Mouse (Mus musculus): ENCODE data around the gene Rab26. TPM values are rescaled to one million over a fixed set of nuclear protein-coding genes. Genes with fewer than 3 reads are reported as not detected.

Gene Rab26
- polyA plus RNA-seq, 1 experiment from 2014 or later = 1.4 TPM

DNA sequence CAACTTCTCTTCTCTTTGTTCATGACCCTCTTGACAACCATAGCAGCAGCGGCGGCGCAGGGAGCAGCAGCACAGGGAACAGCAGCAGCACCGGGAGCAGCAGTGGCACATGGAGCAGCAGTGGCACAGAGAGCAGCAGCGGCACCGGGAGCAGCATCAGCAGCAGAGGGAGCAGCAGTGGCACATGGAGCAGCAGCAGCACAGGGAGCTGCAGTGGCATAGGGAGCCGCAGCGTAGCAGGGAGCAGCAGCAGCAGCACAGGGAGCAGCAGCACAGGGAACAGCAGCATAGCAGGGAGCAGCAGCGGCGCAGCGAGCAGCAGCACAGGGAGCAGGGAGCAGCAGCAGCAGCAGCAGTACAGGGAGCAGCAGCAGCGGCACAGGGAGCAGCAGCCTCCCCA, 10.6 kb upstream of the Rab26 start:
- Histone ChIP-seq H3K27ac (replicated peaks; ENCODE audit: low read depth, low read length) (no peak overlapping the region), H3K4me1 (ENCODE audit: control insufficient read depth, insufficient read depth, low read length) (no peaks in the 10 kb centered on the region; the same call in 1 of the 2 replicates), H3K9me3 (replicated peaks; ENCODE audit: control insufficient read depth, low read length) (no peaks in the 10 kb centered on the region), H3K9ac (replicated peaks; ENCODE audit: low read length) (peak overlapping the region; percentile 41), H3K4me2 (ENCODE audit: low read depth, low read length) (peak overlapping the region; percentile 23), H3K4me3 (ENCODE audit: low read depth, low read length) (peak overlapping the region; percentile 17; the same call in 1 of the 2 replicates), H3K36me3 (replicated peaks; ENCODE audit: control insufficient read depth, insufficient read depth, low read depth, low read length) (no peaks in the 10 kb centered on the region), H3K27me3 (ENCODE audit: control insufficient read depth, insufficient read depth, low read length) (no peaks in the 10 kb centered on the region)
- DNase-seq (ENCODE audit: low spot score) = no peak
- 18% methylated on average over 12 of the region's 12 CpGs for WGBS
- ATAC-seq (replicated peaks; ENCODE audit: insufficient number of reproducible peaks, low FRiP score, low TSS enrichment, low read depth) = no peak

GRCm38 (mm10) chr17:24540375-24540774, 6.4 kb upstream of the Rab26 start:
- Histone ChIP-seq H3K9me3 (replicated peaks; ENCODE audit: control insufficient read depth, low read length) (no peaks in the 10 kb centered on the region), H3K27me3 (ENCODE audit: control insufficient read depth, insufficient read depth, low read length) (no peaks in the 10 kb centered on the region), H3K4me1 (ENCODE audit: control insufficient read depth, insufficient read depth, low read length) (no peaks in the 10 kb centered on the region; the same call in 1 of the 2 replicates), H3K4me2 (ENCODE audit: low read depth, low read length) (no peak overlapping the region), H3K27ac (replicated peaks; ENCODE audit: low read depth, low read length) (no peak overlapping the region), H3K4me3 (ENCODE audit: low read depth, low read length) (no peak overlapping the region), H3K9ac (replicated peaks; ENCODE audit: low read length) (no peak overlapping the region), H3K36me3 (replicated peaks; ENCODE audit: control insufficient read depth, insufficient read depth, low read depth, low read length) (no peaks in the 10 kb centered on the region)
- no peak for ATAC-seq (replicated peaks; ENCODE audit: insufficient number of reproducible peaks, low FRiP score, low TSS enrichment, low read depth)
- DNase-seq (ENCODE audit: low spot score) = peak; percentile 81
- 6% methylated on average over 3 of the region's 3 CpGs for WGBS

DNA sequence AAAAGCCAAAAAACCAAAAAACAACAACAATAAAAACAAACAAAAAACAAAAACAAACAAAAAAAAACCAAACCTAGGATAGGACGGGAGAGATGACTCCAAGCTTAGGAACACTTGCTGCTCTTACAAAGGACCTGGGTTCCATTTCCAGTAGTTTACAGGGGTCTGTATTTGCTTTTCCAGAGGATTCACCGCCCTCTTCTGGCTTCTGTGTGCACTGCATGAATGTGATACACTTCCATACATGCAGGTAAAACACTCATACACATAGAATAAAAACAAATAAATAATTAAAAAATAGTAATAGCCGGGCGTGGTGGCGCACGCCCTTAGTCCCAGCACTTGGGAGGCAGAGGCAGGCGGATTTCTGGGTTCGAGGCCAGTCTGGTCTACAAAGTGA, 4.9 kb upstream of the Rab26 start:
- ATAC-seq (replicated peaks; ENCODE audit: insufficient number of reproducible peaks, low FRiP score, low TSS enrichment, low read depth) (no peak), DNase-seq (ENCODE audit: low spot score) (peak; percentile 67)
- WGBS = 66% methylated on average over 8 of the region's 8 CpGs
- Histone ChIP-seq H3K9me3 (replicated peaks; ENCODE audit: control insufficient read depth, low read length) (no peaks in the 10 kb centered on the region), H3K4me1 (ENCODE audit: control insufficient read depth, insufficient read depth, low read length) (no peaks in the 10 kb centered on the region), H3K27ac (replicated peaks; ENCODE audit: low read depth, low read length) (no peak overlapping the region), H3K27me3 (ENCODE audit: control insufficient read depth, insufficient read depth, low read length) (no peaks in the 10 kb centered on the region), H3K9ac (replicated peaks; ENCODE audit: low read length) (no peak overlapping the region), H3K4me2 (ENCODE audit: low read depth, low read length) (no peak overlapping the region), H3K4me3 (ENCODE audit: low read depth, low read length) (no peak overlapping the region), H3K36me3 (replicated peaks; ENCODE audit: control insufficient read depth, insufficient read depth, low read depth, low read length) (no peaks in the 10 kb centered on the region)

GRCm38 (mm10) chr17:24537536-24537935, 3.5 kb upstream of the Rab26 start:
- 42% methylated on average over 3 of the region's 3 CpGs for WGBS
- H3K4me2 ChIP-seq (ENCODE audit: low read depth, low read length) = no peak overlapping the region
- H3K27me3 ChIP-seq (ENCODE audit: control insufficient read depth, insufficient read depth, low read length) = no peaks in the 10 kb centered on the region
- H3K27ac ChIP-seq (replicated peaks; ENCODE audit: low read depth, low read length) = no peak overlapping the region
- no peaks in the 10 kb centered on the region for H3K36me3 ChIP-seq (replicated peaks; ENCODE audit: control insufficient read depth, insufficient read depth, low read depth, low read length)
- H3K9me3 ChIP-seq (replicated peaks; ENCODE audit: control insufficient read depth, low read length) = no peaks in the 10 kb centered on the region
- DNase-seq (ENCODE audit: low spot score) (no peak), ATAC-seq (replicated peaks; ENCODE audit: insufficient number of reproducible peaks, low FRiP score, low TSS enrichment, low read depth) (no peak)
- no peak overlapping the region for H3K4me3 ChIP-seq (ENCODE audit: low read depth, low read length)
- H3K4me1 ChIP-seq (ENCODE audit: control insufficient read depth, insufficient read depth, low read length) = peaks cover 5% of the 10 kb centered on the region
- H3K9ac ChIP-seq (replicated peaks; ENCODE audit: low read length) = no peak overlapping the region

GRCm38 (mm10) chr17:24535300-24535699, 1.3 kb upstream of the Rab26 start:
- no peak for ATAC-seq (replicated peaks; ENCODE audit: insufficient number of reproducible peaks, low FRiP score, low TSS enrichment, low read depth)
- Histone ChIP-seq H3K4me2 (ENCODE audit: low read depth, low read length) (no peak overlapping the region), H3K9me3 (replicated peaks; ENCODE audit: control insufficient read depth, low read length) (no peaks in the 10 kb centered on the region), H3K9ac (replicated peaks; ENCODE audit: low read length) (no peak overlapping the region), H3K27me3 (ENCODE audit: control insufficient read depth, insufficient read depth, low read length) (no peaks in the 10 kb centered on the region), H3K27ac (replicated peaks; ENCODE audit: low read depth, low read length) (no peak overlapping the region), H3K36me3 (replicated peaks; ENCODE audit: control insufficient read depth, insufficient read depth, low read depth, low read length) (no peaks in the 10 kb centered on the region), H3K4me1 (ENCODE audit: control insufficient read depth, insufficient read depth, low read length) (peaks cover 6% of the 10 kb centered on the region), H3K4me3 (ENCODE audit: low read depth, low read length) (no peak overlapping the region)
- no peak for DNase-seq (ENCODE audit: low spot score)
- 46% methylated on average over 5 of the region's 5 CpGs for WGBS

- H3K4me2 ChIP-seq (ENCODE audit: low read depth, low read length) = peak overlapping the region; percentile 73
- H3K4me1 ChIP-seq (ENCODE audit: control insufficient read depth, insufficient read depth, low read length) = peaks cover 11% of the 10 kb centered on the region
- H3K27me3 ChIP-seq (ENCODE audit: control insufficient read depth, insufficient read depth, low read length) = no peaks in the 10 kb centered on the region
- H3K4me3 ChIP-seq (ENCODE audit: low read depth, low read length) = peak overlapping the region; percentile 32
- 7% methylated on average over 53 of the region's 53 CpGs for WGBS
- ATAC-seq (replicated peaks; ENCODE audit: insufficient number of reproducible peaks, low FRiP score, low TSS enrichment, low read depth) (peak; percentile 36), DNase-seq (ENCODE audit: low spot score) (peak; percentile 88)
- H3K9me3 ChIP-seq (replicated peaks; ENCODE audit: control insufficient read depth, low read length) = no peaks in the 10 kb centered on the region
- peaks cover 3% of the 10 kb centered on the region for H3K36me3 ChIP-seq (replicated peaks; ENCODE audit: control insufficient read depth, insufficient read depth, low read depth, low read length)
- no peak overlapping the region for H3K27ac ChIP-seq (replicated peaks; ENCODE audit: low read depth, low read length)
- H3K9ac ChIP-seq (replicated peaks; ENCODE audit: low read length) = peak overlapping the region; percentile 53
Measured at GRCm38 (mm10) chr17:24533099-24533992, 664 bp downstream of the Rab26 start.

- no peak overlapping the region for H3K4me3 ChIP-seq (ENCODE audit: low read depth, low read length)
- 69% methylated on average over 7 of the region's 7 CpGs for WGBS
- H3K9ac ChIP-seq (replicated peaks; ENCODE audit: low read length) = no peak overlapping the region
Measured at GRCm38 (mm10) chr17:24532045-24532444, 2.0 kb downstream of the Rab26 start.

DNA sequence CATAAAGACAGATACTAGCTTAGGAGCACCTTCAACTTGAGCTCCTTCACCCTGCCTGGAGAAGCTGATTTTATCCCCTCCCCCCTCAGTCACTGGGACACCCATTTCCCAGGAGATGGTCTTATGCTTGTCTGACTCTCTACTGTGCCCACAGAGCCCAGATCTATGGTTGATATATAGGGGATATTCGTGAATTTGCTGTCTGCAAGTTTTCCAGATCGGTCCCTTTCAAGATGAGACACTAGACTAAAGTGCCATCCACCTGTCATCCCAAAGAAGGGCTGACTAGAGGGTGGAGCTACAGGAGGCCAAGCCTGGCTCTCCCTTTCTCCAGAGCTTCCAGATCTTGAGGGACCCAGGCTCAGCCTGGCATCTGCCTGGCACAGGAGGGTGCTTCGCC, 2.9 kb downstream of the Rab26 start:
- H3K36me3 ChIP-seq (replicated peaks; ENCODE audit: control insufficient read depth, insufficient read depth, low read depth, low read length) = peaks cover 3% of the 10 kb centered on the region
- peaks cover 11% of the 10 kb centered on the region for H3K4me1 ChIP-seq (ENCODE audit: control insufficient read depth, insufficient read depth, low read length)
- no peaks in the 10 kb centered on the region for H3K27me3 ChIP-seq (ENCODE audit: control insufficient read depth, insufficient read depth, low read length)
- H3K9ac ChIP-seq (replicated peaks; ENCODE audit: low read length) = no peak overlapping the region
- WGBS = 67% methylated on average over 3 of the region's 3 CpGs
- no peaks in the 10 kb centered on the region for H3K9me3 ChIP-seq (replicated peaks; ENCODE audit: control insufficient read depth, low read length)
- no peak overlapping the region for H3K4me3 ChIP-seq (ENCODE audit: low read depth, low read length)
- ATAC-seq (replicated peaks; ENCODE audit: insufficient number of reproducible peaks, low FRiP score, low TSS enrichment, low read depth) (no peak), DNase-seq (ENCODE audit: low spot score) (no peak)
- no peak overlapping the region for H3K4me2 ChIP-seq (ENCODE audit: low read depth, low read length)
- H3K27ac ChIP-seq (replicated peaks; ENCODE audit: low read depth, low read length) = no peak overlapping the region

More at GRCm38 (mm10) chr17:24532045-24532444, 2.0 kb downstream of the Rab26 start:
- Histone ChIP-seq H3K27me3 (ENCODE audit: control insufficient read depth, insufficient read depth, low read length) (no peaks in the 10 kb centered on the region), H3K36me3 (replicated peaks; ENCODE audit: control insufficient read depth, insufficient read depth, low read depth, low read length) (peaks cover 3% of the 10 kb centered on the region), H3K9me3 (replicated peaks; ENCODE audit: control insufficient read depth, low read length) (no peaks in the 10 kb centered on the region), H3K4me2 (ENCODE audit: low read depth, low read length) (no peak overlapping the region), H3K4me1 (ENCODE audit: control insufficient read depth, insufficient read depth, low read length) (peaks cover 11% of the 10 kb centered on the region), H3K27ac (replicated peaks; ENCODE audit: low read depth, low read length) (no peak overlapping the region)
- DNase-seq (ENCODE audit: low spot score) (no peak), ATAC-seq (replicated peaks; ENCODE audit: insufficient number of reproducible peaks, low FRiP score, low TSS enrichment, low read depth) (no peak)

All from embryonic facial prominence, embryonic 11.5 days (tissue).